Mouse (Mus musculus): ENCODE data around the gene Gp5.

The Gp5 gene

GRCm38 (mm10) chr16:30280676-30281297, 29.8 kb downstream of the Gp5 start:
- DNase-seq (ENCODE audit: low read depth), result no peak

GRCm38 (mm10) chr16:30278406-30278805, 32.2 kb downstream of the Gp5 start:
- no peak for DNase-seq (ENCODE audit: low read depth)

- no peak for DNase-seq (ENCODE audit: low read depth)
Observed at GRCm38 (mm10) chr16:30275558-30276340, 34.8 kb downstream of the Gp5 start.

GRCm38 (mm10) chr16:30273065-30273464, 37.5 kb downstream of the Gp5 start:
- DNase-seq (ENCODE audit: low read depth), result no peak

GRCm38 (mm10) chr16:30271941-30272595, 38.5 kb downstream of the Gp5 start:
- no peak for DNase-seq (ENCODE audit: low read depth)

GRCm38 (mm10) chr16:30271223-30271761, 39.3 kb downstream of the Gp5 start:
- DNase-seq (ENCODE audit: low read depth), result no peak

- no peak for DNase-seq (ENCODE audit: low read depth)
Observed at GRCm38 (mm10) chr16:30267359-30267758, 43.2 kb downstream of the Gp5 start, which contains the start of gene Cpn2. Cpn2 (minus strand) TSS chr16:30267499.

GRCm38 (mm10) chr16:30266561-30266960, 44.0 kb downstream of the Gp5 start:
- DNase-seq (ENCODE audit: low read depth), result no peak

- no peak for DNase-seq (ENCODE audit: low read depth)
Observed at GRCm38 (mm10) chr16:30265611-30266010, 45.0 kb downstream of the Gp5 start.

- no peak for DNase-seq (ENCODE audit: low read depth)
Observed at GRCm38 (mm10) chr16:30263156-30263555, 47.4 kb downstream of the Gp5 start.

GRCm38 (mm10) chr16:30262664-30263063, 47.9 kb downstream of the Gp5 start:
- peak; percentile 83 for DNase-seq (ENCODE audit: low read depth)

GRCm38 (mm10) chr16:30262157-30262556, 48.4 kb downstream of the Gp5 start:
- DNase-seq (ENCODE audit: low read depth), result no peak

GRCm38 (mm10) chr16:30261341-30261740, 49.2 kb downstream of the Gp5 start:
- no peak for DNase-seq (ENCODE audit: low read depth)

GRCm38 (mm10) chr16:30260012-30260635, 50.5 kb downstream of the Gp5 start:
- DNase-seq (ENCODE audit: low read depth), result no peak

- no peak for DNase-seq (ENCODE audit: low read depth)
Observed at GRCm38 (mm10) chr16:30259444-30259843, 51.1 kb downstream of the Gp5 start.

GRCm38 (mm10) chr16:30258441-30258840, 52.1 kb downstream of the Gp5 start:
- no peak for DNase-seq (ENCODE audit: low read depth)

GRCm38 (mm10) chr16:30257718-30258117, 52.9 kb downstream of the Gp5 start:
- DNase-seq (ENCODE audit: low read depth), result no peak
